Mouse (Mus musculus) adrenal gland (tissue): Measurements from ENCODE around the gene Bcan.

Source experiments
- intact Hi-C: fragments of 180-260 bp; cut with DNase I; formaldehyde crosslinking; loops from one replicate; pipeline ENCODE4 v1.15.1; 2025

The Bcan gene

GRCm38 (mm10) chr3:87947056-87947810 lies 52.8 kb downstream of the Bcan start:
- intact Hi-C loops = no loop called here

DNA sequence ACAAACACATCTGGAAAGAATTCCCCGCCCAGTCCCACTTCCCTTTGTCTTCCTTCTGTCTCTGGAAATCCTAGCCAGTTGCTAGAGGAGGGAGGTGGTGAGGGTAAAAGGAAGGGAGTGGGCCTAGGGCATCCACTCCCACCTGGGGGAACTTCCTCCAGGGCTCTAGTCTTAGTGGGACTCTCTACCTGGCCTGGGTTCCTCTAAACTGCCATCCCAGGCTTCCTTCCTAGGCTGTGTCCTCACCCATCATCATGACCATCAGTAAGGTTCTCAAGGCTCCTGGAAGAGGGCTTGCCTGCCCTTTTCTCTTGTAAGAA lies 53.5 kb downstream of the Bcan start:
- intact Hi-C loops = no loop called here

DNA sequence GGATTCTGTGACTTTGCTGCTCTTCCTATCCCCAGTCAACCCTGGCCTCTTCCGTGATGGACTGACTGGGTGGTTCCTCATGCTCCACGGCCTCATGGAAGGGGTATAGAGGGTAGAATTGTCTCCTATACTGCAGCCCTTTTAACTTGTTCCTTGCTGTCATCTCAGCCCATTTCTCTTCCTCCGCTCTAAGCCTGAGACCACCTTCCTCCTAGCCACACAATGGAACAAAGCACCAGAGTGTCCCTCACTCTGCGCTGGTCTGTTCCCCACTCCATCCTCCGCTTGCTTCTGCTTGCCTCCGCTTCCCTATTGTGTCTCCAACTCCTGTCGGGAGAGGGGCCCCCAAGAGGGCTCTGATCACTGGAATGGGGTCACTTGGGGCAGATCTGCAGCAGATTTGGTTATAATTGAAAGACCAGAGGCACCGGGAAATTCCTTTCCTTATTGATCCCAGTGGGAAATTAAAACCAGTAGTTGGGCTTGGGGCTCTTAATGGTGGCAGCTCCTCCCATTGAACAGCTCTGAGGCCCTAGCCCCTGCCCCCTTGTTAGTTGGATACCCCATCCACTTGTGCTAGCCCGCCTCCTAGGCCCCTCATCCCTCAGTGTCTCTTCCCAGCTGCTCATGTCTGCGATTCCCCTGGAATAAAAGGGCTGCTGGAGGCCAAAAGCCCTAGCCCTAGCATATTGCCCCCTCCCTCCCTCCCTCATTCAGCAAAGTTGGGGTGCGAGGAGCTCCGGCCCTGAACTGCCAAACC lies 54.1 kb downstream of the Bcan start:
- intact Hi-C loops = no loop called here

GRCm38 (mm10) chr3:87944838-87945600 lies 55.0 kb downstream of the Bcan start:
- intact Hi-C loops = no loop called here

GRCm38 (mm10) chr3:87943586-87943985 lies 56.4 kb downstream of the Bcan start:
- intact Hi-C loops = no loop called here

DNA sequence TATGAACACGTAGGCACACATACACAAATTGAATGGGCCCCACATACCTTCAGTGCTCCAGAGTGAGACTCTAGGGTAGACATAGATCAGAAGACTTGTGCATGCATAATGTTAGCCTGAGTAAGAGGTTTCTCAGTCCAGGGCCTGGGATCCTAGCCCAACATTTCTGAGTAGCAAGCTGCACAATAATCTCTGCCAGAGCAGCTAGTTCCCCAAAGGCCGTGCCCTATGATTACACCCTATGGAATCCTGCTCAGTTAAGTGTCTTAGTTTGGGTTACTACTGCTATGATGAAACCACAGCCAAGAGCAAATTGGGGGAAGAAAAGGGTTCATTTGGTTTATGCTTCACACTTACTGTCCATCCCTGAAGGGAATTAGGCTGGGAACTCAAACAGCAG lies 57.6 kb downstream of the Bcan start:
- intact Hi-C loops = no loop called here

DNA sequence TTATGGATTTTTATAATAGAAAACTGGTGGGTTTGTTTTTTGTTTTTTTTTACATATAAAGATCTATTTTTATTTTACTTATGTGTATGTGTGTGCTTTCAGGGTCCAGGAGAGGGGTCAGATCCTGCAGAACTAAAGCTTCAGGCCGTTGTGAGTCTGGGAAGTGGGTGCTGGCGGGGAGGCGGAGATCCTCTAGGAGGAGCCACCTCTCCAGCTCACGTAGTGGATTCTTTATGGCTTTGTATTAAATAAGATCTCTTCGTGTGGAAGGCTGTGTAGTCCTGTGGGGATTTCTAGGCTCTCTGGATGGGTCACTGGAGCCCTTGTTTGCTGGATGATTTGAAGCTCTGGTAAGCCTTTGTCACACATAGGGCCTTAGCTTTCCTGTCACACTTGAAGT lies 59.4 kb downstream of the Bcan start:
- intact Hi-C loops = no loop called here
